Mouse (Mus musculus): ENCODE data around the gene Nos1ap.

GRCm38 (mm10) chr1:170576728-170577065 lies 13.0 kb downstream of the Nos1ap start:
- TF ChIP-seq CTCF (IDR thresholded peaks at IDR 0.05; ENCODE audit: control insufficient read depth, insufficient read depth, insufficient read length) (no peak), USF1 (IDR thresholded peaks at IDR 0.05; ENCODE audit: low read depth) (no peak), MAX (IDR thresholded peaks at IDR 0.05) (no peak), CEBPB (IDR thresholded peaks at IDR 0.05; ENCODE audit: low read depth) (no peak)

Measured in C2C12 (cell line).